Mouse (Mus musculus) yolk sac, embryonic 10.5 days (tissue): ENCODE measurements around the gene Smim13.
A peak's percentile ranks its signal among the peaks of the same experiment; 100 is the strongest.
"Not testable (repeated sequence)": the region's sequence is repeated elsewhere in the genome, so short reads cannot be mapped to it uniquely, and the experiment has no call there.

Source experiments
- DNase-seq: peaks from one replicate; pipeline ENCODE4 v3.0.0-alpha.2; 2017; ENCODE audit warnings: low spot score

Gene Smim13

DNA sequence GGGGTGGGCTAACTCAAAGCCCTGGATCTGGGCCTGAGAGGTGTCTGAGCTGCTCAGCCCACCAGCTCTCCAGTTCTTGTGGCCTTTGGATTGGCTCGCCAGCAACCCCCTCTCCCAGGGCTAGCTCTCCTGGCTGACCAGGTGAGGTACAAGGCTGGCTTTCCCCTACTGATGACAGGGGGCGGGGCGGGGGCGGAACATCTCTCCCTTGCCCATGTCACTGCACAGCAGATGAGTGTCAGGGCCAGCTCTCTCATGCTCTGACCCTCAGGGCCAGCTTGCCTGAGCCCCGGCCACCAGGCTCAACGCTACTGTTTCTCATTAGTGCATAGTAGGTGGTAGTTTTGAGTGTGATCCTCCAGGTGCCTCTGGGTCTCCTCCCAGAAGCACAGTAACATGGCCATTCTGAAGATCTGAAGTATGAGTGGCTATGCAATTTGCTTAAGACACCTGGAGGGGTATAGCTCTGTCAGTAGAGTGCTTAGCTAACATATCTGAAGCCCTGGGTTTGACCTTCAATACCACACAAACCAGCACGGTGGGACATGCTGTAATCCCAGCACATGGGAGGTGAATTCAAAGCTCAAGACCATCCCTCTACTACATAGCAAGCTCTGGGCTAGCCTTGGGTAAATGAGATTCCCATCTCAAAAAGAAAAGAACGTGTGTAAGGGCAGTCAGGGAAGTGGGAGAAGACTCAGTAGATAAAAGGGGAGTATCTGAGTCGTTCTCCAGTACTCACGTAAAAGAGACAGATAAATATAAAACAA is 11.4 kb upstream of the Smim13 start:
- no peak for DNase-seq

DNA sequence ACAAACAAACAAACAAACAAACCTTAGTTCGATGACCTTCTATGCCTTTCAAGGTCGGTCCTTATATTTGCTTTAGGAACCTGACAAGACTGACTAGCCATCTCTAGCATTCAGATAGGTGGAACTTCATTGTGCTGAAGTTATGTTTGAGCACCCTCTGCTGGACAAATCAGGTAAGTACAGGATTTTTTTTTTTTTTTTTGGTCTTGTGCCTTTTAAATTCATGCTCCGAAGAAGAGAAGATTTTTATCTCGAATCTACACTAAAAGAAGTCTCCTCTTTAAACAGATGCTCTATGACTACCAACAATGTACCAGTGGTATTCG is 10.9 kb upstream of the Smim13 start:
- DNase-seq = peak; percentile 42

DNA sequence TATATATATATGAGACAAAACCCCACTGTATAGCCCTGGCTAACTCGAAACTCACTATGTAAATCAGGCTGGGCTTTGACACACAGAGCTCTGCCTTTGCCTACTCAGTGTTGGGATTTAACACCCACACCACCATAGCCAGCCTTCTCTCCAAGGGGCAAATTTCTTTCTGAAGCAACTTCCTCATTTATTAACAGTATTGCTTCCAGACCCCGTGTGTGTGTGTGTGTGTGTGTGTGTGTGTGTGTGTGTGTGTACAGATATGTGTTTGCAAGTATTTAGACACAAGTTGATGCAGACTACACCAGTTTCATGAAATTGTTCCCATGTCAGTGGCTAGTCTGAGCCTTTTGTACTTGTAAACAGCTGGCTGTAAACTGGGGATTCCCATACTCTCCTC is 8.1 kb upstream of the Smim13 start:
- DNase-seq = no peak

DNA sequence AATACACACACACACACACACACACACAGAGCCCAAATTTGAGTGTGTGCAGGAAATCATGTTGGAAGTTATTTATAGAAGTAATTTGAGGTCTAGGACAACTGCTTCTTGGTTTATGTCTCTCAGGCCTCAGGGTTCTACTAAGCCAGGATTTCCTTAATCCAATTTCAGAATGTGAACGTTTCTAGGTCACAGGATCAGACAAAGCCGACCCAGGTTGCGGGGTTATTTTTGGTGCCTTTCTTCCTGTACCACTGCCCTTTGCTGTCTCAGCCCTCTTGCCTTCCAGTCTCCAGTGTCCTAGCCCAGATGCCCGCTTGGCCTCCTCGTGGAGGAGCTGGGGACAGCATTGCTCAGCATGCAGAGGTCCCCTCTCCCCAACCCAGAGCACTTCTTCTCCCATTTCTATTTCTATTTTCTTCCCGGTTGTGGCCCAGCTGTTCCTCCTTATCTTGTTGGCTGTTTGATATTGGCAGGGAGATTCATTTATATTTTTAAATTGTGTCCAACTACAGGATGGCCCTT is 5.3 kb upstream of the Smim13 start:
- DNase-seq = no peak

DNA sequence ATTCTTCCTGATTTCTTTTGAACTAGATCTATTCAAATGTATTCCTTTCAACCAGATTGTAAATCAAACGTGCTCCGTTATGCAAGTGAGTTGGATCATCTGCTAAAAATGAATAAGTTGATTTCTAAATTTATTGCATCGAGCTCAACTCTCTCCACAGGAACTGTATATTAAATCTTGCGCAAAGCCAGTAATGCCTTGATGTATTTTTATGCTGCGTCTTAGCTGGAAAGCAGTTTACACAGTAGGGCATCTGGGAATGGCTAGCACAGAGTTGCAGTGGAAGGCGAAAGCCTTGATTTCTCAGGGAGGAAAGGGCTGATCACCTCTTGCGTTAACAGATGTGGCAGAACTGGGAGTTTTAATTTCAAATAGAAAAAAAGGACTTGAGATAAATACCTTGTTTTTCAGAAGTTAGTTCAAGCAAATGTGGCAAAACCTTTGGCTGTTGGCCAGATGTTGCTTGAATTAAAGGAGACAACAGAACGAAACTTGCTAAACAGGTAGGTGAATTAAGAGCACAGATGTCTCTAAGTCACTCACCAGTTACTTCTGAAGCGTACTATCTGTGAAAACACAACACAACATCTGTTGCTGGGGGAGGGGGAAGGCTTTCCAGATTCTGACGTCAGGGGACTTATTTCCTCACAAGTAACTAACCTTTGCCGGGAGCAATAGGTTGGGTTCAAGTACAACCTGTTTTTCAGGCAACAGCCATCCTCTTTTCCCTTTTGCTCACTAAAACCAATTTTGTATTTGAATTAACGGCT is 708 bp upstream of the Smim13 start:
- DNase-seq = no peak

DNA sequence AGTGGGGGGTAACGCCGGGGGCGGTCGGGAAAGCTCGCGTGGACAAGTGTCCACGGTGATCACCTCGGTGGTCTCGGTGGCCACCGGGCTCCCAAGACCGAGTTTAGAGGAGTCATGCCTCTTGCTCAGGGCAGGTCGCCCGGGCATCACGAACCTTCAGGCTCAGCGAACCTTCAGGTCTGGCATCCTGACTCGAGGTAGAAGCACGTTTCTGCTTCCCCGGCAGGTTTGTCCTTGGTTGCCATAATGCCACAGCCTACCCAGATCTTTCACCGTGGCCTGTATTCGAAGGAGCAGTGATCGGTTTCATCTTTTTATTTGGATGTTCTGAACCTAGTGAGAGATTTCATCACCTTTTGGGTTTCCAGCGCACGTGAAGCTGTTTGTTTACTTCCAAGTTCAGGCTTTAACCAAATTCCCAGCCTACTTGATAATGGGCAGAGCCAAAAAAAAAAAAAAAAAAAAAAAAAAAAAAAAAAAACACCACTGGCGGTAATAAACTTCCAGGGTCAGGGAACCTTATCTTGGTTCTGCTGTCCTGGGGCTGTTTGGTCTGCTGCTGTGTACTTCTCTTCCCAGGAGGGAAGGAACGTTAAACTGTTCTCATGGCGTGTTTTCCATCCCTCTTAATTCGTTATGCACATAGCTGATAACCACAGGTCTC is 806 bp downstream of the Smim13 start:
- peak; percentile 57 for DNase-seq

DNA sequence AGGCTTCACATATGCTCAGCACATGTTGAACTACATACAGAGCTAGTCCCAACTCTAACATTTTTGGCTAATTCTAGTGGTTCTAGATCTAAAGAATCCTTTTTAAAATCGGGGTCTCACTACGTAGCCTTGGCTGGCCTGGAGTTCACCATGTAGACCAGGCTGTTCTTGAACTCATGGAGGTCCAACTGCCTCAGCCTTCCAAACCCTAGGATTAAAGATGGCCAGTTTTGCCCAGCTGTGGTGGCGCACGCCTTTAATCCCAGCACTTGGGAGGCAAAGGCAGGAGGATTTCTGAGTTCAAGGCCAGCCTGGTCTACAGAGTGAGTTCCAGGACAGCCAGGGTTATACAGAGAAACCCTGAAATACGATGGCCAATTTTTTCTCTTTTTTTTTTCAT is 1.6 kb downstream of the Smim13 start:
- DNase-seq = not testable (repeated sequence)

DNA sequence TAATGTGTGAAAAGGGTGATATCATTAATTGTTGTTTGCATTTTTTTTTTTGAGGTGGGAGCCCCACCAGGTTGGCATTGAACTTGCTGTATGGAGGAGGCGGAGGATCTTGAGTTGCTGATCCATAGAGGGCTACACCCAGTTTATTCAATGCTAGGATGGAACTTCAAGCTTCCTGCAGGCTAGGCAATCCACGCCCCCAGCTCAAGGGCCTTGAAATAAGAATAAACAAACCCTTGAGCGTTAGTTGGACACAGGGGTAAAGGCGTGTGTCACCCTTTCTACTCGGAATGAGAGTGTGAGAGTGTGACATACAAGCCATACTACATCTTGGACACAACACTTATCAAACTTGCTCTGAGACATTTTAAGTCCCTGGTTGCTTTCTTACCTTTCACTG is 2.0 kb downstream of the Smim13 start:
- DNase-seq = peak; percentile 32

DNA sequence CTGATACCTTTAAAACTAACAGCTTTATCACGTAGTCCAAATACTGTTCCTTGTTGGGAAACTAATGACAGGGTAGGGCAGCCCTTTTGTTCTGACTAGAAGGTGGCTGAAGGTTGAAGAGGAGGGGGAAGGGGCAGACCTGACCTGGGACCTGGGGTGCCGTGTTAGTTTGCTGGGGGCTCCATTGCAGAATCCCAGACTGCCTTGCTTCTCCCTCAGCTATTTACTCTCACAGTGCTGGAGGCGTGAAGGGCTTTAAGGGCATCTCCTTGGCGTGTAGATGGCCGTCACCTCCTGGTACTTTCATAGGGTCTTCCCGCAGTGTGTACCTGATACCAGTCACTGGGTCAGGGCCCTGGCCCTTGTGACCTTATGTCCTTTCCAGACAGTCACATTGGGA is 2.5 kb downstream of the Smim13 start:
- no peak for DNase-seq

DNA sequence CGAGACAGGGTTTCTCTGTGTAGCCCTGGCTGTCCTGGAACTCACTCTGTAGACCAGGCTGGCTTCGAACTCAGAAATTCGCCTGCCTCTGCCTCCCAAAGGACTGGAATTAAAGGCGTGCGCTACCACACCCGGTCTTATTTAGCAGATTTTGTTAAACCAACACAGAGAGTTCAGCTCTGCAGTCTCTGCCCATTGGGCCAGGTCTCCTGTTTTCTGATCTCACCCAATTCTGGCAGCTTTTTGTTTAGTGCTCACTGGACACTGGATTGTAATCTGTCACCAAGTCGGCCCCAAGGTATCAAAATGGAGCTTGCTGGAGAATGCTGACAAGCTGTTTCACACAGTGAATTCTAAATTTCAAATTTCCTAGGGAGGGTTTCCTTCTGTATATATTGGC is 3.1 kb downstream of the Smim13 start:
- DNase-seq = no peak

DNA sequence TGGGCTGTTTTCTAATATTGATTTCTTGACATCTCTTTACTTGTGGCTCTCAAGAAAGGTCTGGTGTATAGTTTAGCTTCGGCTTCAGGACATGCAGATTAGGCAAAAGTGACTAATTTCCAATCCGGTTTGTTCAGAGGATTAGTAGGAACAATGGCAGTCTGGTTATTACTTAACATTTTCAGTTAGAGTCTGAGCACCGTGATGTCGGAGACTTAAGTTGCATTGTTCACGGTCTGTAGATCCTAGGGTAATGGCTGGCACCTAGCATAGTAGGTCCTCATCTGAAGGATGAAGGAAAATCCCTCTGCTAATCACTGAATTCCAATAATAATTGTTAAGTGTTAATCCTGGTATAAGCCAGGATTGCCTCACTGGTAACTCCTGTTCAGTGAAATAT is 6.5 kb downstream of the Smim13 start:
- no peak for DNase-seq

DNA sequence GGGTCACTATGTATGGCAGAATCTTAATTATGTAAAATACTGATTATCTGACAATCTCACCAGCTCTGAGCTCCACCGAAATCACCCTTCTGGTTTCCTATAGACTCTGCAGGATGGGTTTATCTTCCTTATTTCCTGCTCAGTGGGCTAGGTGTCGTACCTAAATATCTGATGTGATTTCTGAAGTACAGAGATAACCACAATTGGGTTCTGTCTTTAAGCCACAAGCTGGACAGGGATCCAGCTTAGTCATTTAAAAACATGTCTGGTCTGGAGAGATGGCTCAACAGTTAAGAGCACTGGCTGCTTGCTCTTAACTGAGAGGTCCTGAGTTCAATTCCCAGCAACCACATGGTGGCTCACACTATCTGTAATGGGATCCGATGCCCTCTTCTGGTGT is 7.3 kb downstream of the Smim13 start:
- no peak for DNase-seq

DNA sequence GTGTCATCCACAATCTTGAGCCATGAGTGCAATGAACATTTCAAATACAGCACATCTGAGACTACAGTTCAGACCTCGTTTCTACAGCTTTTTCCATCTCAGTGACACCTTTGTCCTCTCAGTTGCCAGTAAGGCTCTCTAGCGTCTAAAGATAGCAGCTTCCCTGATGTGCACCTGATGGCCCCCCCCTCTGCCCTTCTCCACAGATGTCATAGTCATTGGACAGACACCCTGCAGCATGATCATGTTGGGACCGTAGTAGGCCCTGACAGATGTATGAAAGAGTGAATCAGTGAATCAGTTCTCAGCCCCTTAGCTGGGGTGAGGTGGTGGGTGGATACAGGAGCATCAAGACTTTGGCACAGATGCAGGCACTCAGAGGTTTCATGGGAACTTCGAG is 8.2 kb downstream of the Smim13 start:
- no peak for DNase-seq

DNA sequence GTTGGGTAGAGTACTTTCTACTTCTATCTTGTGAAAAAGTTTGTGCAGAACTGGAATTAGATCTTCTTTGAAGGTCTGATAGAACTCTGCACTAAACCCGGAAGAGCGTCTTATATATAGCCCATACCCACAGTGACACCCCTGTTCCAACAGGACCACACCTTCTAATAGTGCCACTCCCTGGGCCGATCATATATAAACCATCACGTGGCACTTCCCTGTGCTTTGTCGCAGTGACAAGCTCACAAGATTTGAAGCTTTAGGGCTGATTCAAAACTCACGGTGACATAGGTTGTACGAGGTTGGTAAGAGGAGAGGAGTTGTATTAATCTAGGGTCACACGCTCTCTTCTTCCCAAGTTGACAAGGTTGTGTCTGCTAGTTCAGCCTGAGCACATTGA is 12.0 kb downstream of the Smim13 start:
- not testable (repeated sequence) for DNase-seq

DNA sequence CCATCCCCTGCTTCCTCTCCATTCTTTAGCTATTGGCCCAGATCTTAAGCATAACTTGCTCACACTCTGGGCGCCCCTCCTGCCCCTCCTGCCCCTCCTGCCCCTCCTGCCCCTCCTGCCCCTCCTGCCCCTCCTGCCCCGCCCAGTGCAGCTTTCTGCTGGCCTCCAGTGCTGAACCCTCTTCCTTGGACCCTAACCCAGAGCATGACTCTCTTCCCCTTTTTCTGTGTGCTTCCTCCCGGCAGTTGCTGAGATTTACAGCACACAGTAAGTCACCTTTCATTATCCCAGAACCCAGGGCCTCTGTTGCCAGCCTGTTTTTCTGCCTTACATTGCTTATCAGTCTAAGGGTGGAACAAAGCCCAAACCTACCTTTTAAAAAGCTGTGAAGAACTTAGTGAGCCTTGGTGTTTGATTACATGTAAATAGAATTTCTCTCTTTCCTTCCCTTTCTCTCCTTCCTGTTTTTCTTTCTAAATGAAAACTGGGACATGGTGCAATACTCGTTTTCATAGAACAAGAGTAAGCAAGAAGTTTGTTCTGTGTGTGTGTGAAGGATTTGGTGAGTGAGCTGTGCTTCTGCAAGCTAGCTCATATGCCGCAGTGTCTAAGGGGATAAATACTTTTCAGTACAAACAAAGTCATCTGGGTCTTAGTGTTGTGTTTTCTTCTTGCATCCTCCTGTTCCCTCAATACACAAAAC is 13.8 kb downstream of the Smim13 start:
- DNase-seq = no peak

DNA sequence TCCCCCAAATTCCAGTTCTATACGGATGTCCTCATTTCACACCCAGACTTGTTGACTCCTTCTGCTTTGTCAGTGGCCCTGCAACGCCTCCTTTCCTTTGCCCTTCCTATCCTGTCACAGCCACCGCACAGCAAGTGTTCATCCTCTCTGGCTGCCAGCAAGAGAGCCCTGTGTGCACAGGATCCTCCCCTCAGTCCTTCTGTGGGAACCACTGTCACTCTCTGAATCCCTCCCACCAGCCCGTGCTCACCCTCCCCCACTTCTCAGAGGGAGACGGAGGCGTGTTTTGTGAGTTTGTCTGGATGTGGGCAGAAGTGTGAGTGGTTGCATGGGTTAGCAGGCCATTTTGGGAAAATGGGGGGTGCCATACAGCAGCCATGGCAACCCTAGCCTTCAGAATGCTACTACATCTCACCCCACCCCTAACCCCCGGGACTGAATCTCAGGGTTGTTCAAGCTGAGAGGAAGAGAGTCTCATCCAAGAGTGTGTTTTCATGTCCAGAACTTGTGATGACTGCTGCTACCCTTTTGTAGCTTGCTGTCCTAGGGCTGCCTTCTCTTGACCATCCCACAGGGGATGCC is 18.3 kb downstream of the Smim13 start:
- DNase-seq = no peak

DNA sequence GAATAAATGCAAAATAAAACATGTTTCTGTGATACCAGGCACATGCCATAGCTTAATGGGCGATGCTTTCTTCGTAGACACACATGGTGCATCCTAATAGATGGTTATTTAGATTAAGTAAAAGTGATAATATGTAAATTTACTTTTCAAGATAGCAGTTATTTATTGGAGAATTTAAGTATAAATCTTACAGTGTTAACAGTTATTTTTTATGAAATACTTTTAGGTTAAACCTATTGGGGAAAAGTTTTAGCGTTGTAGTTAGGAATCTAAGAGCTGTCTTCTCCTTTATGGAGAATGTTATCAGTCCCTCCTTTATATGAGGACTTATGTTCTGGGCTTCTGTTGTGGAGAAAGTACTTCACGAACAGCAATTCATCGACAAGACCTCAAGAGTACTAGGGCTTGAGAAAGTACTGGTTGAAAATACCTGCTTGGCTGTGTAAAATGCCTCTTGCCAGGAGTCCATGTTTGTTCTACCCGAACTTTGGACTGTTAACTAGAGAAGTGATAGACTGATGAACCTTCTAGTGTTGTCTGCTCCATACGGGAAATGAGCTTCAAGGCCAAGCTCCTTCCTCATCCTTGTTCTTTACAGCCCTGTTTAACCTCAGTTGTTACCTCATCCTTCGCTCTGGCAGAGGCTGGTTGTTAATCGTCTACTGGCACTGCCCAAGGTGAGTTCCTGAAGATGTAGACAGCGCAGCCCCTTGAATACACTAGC is 24.4 kb downstream of the Smim13 start, which contains the start of gene Gm17364:
Gene Gm17364, minus strand, starts transcription at position 51 of the 724 bp plus-strand sequence.
- peak; percentile 40 for DNase-seq

DNA sequence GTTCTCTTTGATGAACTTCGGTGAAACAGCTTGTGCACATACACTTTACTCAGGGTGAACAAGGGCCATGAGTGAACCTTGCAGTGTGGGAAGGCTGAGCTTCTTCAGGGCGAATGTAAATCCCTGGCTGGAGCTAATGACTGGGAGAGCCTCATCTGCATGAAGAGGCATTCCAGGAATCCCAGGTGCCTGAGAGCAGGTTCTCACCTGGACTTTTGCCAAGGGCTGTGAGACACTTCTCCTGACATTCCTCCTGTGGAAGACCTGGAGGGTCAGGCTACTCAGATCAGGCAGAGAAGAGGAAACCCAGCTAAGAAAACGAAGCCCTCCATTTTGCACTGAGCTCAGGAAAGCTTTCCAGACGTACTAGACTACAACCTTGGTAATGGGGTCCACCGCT is 31.1 kb downstream of the Smim13 start:
- DNase-seq = peak; percentile 54

DNA sequence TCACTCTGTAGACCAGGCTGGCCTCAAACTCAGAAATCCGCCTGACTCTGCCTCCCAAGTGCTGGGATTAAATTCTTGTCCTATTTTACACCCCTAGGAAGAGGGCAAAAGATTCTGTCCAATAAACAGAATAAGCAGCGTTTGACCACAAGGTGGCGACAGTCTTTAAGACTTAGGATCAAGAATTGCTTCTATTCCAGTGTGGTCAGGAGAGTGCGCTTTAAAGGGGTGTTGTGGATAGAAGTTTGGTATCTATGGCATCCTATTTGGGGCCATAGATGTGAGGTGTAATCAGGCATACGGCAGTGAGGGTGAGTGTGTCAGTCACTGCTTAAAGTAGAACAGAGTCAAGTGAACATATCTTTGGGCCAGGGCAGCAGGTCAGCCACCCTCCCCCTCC is 33.6 kb downstream of the Smim13 start:
- no peak for DNase-seq

DNA sequence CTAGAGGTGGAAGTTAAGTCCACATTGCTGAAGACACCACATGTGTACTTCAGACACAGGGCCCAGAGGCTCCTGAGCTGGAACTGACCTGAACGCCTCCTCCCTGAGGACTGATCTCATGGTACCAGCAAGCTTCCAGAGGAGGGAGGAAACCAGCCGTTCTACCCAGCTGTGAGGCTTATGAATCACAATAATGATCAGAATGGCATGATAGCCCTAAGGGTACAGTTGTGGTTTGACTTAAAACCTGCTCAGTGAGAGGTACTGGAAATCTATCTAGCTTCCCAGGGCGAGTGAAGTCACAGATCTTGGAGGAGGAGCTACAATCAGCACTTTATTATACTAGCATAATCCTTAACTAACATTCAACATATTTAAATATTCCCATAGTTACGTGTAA is 35.8 kb downstream of the Smim13 start:
- no peak for DNase-seq

DNA sequence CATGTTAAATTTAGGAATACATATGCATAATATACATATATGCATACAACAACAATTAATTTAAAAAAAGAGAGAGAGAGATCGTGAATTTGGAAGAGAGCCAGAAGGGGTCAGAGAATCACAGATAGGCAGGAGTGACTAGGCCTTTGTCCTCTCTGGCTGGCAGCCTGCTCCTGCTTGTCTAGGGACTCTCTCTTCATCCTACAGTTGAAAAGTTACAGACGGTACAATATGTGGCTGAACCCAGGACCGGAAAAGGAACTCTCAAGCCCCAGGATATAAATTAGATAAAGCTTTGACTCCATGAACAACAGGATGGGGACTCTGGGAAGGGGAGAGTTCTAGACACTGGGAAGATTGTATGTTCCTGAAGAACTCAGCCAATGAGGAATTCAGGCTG is 36.6 kb downstream of the Smim13 start:
- no peak for DNase-seq
